Mouse (Mus musculus): ENCODE measurements around the gene Zfp704.

Zfp704 gene

DNA sequence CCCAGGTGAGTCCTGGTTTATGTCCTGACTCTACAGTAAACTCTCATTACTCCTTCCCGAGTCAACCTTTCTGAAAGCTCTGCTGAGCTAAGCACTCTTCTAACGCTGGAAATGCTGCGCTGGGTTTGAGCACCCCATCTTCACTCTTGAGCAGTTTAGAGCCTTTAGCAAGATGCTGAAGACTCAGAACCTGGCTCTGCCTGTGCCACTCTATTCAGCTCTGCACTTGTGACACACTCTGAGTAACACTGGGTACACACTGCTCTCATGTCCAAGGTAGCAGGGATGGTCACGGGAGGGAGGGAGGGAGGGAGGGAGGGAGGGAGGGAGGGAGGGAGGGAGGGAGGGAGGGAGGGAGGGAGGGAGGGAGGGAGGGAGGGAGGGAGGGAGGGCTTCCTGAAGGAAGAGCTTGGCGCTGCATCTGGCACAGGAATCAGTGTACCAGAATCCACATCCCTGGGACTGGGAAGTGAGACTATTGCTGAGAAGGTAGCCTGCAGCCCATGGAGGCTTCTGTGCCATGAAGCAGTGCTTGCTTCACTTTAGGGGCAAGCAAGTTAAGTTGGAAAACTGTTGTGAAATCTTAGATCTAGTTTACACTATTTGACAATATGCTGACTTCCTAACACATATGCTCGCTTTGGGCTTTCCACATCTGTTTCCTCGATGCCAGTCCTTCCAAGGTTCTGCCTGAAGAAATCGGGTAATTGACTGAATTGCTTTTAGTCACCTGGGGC is 93.6 kb downstream of the Zfp704 start:
- peak; percentile 45 for DNase-seq (ENCODE audit: low read depth)

DNA sequence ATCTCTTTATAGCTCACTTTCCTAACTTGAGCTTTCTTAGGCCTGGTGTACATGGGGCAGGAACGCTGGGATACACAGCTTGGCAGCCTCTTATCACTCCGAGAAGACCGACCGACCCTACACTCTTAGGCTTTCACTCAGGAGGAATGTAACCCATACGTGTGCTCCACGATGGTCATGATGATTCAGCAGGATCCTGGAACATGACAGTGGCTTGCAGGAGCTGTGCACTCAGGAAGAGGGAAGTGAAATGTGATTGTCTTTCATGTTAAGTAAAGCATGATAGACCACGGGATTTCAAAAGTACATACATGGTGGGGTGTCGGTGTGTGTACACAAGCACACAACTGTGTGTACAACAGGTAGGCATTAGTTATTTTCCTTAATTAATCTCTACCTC is 94.4 kb downstream of the Zfp704 start:
- peak; percentile 53 for DNase-seq (ENCODE audit: low read depth)

DNA sequence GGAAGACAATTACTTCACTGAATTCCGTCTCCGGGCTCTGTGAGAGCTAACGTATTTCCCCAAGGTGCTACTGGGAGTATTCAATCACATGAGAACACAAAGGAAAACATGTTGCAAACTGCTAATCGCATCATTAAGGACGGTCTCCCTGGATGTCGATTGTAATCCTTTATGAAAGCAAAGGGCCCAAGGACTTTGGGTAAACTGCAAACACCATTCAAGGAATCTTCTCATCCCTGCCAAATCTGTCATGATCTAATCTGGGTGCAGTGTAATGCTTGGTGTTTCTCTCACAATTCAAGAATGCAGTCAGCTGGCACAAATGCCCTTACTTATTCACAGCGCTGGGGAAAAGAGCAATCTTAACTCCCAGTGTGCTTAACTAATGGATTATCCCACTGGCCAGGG is 96.2 kb downstream of the Zfp704 start:
- no peak for DNase-seq (ENCODE audit: low read depth)

DNA sequence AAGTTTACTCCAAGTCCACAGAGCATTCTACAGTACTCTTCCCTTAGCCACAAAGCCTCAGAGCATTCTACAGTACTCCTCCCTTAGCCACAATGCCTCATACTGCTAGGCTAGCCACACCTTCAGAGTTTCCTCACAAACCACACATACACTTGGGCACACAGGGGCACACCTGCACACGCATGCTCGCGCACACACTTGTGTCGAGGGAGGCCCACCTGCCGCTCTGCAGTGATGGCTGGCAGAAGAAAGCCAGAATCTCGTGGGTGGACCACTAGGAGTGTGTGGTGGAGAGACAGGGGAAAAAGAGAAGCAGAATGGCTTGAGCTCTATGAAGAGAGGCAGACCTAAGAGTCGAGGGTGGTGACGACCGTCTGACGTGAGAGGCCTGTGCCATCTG is 97.7 kb downstream of the Zfp704 start:
- no peak for DNase-seq (ENCODE audit: low read depth)

DNA sequence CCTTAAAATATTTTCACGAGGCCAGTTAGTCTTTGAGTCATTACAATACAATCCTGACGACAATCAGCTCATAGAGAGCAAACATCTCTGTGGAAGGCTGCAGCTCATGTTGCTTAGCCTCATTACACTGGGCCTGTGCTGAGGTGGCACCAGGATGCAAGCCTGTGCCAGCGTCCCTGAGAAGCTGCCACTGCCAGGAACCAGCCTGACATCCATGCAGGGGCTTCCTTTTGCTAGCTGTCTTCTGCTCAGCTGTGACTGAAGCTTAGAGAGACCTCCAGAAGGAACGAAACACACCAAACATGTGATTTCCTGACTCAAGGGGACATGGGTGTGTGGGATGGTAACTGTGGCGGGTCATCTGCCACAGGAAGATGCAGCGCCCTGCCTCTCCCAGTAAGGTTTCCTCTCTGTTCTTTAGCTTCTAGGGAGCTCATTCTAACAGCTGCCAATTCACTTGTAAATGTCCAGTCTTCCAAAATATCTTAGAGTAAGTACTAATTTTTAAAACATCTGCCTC is 104.1 kb downstream of the Zfp704 start:
- peak; percentile 56 for DNase-seq (ENCODE audit: low read depth)

DNA sequence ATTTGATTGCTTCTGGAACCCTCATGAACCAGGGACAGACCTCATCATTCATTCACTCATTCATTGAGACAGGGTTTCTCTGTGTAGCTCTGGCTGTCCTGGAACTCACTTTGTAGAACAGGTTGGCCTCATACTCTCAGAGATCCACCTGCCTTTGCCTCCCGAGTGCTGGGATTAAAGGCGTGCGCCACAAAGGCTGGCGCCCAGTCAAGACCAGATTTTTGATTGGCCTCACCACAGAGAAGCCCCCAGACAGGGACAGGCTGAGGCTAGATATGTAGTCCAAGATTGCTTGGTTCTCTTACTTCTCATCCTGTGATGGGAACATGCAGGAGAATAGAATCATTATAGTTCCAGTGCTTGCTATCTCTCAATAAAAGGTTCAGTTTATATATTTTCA is 105.5 kb downstream of the Zfp704 start:
- DNase-seq (ENCODE audit: low read depth): no peak

DNA sequence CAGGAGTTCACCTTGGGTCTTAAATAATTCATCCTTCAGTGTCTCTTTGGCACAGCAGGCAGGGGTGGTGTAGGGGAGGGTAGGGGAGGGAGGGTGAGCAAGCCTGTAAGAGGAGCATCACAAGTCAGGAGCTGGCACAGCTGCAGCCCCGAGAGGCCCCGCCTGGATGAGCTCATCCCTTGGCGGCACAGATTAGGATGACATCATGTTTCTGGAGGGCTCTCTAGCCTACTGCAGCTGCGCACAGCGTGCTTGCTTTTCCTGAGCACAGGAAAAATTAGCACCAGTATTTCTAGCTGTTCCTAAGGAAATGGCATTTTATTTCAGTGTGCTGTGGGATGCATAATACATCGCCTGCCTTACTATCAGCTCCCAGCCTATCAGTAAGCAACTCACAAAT is 109.2 kb downstream of the Zfp704 start:
- DNase-seq (ENCODE audit: low read depth): peak; percentile 81

DNA sequence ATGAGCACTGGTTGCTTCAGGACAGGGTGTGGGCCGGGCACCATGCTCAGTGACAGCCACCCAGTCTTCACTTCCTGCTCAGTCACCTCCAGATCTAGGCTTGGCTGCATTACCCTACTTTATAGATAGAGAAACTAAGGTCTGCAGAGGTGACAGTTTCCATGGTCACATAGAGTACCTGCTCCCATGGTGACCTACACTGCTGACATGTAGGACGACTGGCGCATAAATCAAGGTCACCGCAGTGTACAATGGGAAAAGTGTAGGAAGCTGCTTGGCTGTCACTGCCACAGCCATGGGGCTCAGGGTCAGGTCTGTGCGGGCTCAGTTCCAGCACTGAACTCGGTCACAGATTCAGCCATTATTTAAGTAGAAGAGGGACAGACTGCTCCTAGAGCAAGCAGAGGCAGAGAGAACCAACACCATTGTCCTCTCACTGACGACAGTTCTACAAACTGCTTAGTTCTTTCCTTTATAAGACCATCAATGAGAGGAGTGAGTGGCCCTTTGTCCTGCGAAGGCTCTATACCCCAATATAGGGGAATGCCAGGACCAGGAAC is 109.8 kb downstream of the Zfp704 start:
- DNase-seq (ENCODE audit: low read depth): no peak

DNA sequence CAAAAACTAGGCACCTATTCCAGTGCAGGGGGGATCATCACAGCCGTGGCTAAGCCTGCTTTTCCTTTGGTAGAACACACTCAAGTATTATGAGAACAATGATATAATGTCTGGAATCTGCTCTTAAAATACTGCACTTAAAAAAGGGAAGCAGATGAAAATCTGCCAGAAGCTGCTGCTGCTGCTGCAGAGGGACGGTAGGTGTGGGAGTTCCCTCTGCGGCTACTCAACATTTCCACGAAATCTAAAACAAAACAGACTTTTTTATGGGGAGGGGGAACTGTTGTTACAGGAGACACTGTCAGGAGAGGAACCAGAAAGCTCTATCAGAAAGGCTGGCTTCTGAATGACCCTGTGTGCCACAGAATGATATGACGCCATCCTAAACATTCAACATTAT is 110.4 kb downstream of the Zfp704 start:
- DNase-seq (ENCODE audit: low read depth): peak; percentile 27

DNA sequence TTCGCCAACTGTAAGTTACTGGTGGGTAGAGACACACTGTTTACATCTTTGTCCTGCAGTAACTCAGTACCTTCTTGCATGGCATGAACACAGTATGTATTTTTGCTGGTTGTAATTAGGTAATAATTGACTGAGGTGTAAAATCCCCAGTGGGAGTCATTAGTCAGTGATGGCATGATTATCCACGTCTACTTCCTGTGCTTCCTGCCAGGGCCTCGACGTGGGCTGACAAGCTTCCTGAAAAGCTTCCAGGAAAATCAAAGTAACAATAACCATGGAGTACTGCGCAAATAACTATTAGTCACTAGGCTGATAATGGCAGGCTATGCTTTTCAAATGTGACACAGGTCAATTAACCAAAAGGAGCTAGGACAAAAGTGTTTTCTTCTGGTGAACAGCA is 112.6 kb downstream of the Zfp704 start:
- no peak for DNase-seq (ENCODE audit: low read depth)

DNA sequence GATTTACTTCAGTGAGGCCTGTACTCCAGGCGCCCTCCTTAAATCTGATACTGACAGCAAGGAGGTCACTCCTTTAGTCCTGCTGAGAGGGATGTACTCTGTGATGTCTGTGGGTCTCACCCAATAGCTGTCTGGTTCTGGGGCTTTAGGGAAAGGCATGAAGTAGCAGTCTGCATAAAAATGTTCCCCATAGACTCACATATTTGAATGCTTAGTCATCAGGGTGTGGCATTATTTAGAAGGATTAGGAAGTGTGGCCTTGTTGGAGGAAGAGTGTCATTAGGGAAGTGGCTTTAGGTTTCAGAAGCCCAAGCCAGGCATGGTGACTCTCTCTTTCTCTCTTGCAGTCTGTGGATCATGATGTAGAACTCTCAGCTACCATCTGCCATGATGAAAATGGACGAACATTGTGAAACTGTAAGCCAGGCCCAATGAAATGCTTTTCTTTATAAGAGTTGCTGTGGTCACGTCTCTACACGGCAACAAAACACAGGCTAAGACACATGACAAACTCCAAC is 118.1 kb downstream of the Zfp704 start:
- DNase-seq (ENCODE audit: low read depth): peak; percentile 48

DNA sequence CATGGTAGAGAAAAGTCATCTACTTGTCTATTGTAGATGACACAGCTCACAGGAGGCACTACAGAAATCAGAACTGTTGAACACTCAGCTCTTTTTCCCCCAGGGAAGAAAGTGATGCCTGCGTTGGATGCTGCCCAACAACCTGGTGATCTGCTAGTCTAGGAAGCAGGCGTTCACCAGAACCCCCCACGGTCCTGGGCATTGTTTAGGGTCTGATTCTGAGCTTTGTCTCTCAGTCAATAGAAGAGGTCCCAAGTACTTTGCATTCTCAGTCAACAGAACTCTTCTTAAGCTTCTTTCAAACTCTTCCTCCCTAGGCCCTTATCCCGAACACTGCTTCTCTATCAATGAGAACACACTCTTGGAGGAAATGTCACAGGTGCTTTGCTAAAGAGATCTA is 122.2 kb downstream of the Zfp704 start:
- DNase-seq (ENCODE audit: low read depth): no peak

DNA sequence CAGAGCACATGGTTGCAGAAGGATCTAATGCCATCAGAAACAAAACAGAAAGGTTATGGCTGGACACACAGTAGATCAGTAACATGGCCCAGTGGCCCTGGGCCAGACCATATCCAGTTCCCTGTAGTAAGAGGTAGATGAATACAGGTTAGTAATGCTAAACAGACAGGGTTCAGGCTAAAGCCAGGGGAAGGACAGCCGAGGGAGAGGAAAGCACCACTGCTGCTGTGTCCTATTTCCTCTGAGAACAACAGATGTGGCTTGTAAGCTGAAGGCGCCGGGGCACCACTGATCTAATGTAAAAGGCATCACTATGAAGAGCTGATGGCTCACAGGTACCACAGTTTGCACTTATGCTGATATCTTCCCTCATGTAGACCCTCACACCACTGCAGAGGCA is 124.4 kb downstream of the Zfp704 start:
- DNase-seq (ENCODE audit: low read depth): no peak

DNA sequence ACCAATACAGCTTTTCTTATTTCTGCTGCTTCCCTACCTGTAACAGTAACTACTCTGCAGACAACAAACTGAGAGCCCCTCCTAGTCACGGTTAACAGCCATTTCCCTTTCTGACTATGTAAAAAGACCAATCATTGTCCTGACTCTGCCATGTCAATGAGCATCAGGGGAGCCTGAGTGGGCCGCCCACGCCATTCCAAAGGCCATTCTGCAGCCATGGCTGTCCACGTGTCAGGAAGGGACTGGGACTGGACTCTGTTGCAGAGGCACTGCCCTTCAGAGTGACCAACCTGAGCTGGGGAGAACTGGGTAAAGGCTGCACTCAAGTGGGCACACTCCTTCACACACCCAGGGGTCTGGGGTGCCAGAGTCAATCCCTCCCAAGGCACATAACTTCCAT is 127.9 kb downstream of the Zfp704 start:
- no peak for DNase-seq (ENCODE audit: low read depth)

DNA sequence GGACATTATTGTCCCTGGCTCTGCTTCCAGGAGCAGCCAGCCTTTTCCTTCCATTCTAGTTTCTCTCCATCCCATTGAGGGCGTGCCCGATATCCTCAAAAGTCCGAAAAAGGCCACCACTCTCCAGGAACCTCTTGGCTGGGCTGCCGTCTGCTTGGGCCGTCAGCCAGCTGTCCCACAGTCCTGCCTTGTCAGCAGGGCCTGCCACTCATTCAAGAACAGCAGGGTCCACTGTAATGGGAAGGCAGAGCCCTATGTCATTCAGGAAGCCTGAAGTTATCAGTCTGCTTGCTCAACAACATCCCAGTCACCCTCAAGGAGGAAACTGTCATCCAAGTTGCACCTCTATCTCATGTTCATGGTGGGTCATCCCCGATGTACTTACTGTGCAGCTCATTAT is 128.5 kb downstream of the Zfp704 start:
- peak; percentile 58 for DNase-seq (ENCODE audit: low read depth)

DNA sequence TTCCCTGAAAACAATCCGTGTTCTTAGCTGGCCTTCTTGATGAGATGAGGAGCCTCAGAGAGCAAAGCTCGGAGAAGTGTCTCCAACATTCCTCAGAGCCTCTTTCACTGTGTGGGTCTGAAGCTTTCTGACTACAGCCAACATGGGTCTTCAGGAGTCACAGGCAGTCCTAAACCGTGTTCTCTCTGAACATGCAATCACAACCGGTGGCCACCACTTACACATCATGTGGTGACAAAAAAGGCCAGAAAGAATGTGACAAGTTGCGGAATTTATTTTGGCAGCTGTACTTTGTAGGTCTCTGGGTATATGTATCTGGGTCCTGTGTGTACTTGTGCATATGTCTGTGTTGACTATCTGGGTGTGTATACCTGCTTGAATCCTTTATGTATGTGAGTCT is 128.9 kb downstream of the Zfp704 start:
- DNase-seq (ENCODE audit: low read depth): no peak

DNA sequence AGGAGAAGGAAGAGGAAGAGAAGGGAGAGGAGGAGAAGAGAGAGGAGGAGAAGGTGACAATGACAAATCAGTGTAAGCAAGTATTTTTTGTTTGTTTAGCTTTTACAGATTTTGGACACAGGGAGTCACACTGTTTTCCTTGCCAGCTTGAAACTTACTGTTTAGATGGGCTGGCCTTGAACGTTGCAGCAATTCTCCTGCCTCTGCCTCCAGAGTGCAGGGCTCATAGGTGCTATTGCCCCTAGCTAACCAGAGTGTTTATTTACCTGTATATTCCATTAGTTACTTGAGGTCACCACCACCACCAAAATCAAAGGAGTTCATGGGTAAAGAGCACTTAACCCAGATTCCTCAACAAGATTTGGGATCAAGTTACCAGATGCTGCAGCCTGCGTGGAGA is 132.5 kb downstream of the Zfp704 start:
- DNase-seq (ENCODE audit: low read depth): no peak

DNA sequence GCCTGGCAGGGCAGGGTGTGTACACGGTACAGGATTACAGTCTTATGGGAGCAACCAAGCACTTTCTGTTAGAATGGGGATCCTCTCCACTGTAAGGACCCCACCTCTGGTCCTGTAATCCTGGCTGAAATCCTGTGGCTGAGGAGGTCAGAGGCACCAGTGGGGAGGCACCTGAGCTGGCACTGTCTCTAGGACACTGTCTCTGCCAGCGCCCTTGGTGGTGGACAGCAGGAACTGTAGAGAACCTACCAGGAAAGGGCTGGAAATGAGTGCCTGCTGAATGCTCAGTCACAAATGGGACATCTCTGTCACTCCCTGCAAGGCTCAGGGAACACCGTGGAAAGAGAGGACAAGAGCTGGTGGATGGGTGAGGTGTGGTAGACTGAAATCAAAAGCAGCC is 133.5 kb downstream of the Zfp704 start:
- no peak for DNase-seq (ENCODE audit: low read depth)

DNA sequence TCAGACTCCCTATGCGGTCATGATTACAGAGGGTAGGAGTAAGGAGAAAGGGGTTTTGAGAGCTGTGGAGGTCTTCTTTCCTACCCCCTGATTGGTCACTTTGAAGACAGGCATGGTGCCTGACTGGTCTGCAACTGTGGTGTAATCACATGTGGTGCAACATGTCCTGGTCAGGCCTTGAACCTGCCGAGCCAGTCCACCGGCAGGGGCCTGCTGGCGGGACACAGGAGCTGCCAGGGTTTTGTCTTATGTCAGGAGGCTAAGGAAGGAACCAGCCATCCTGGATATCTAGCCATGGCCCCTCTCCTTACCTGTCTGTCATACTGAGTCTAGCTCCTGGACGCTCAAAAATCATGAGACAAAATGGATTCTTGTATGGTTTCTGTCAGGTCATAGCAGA is 134.4 kb downstream of the Zfp704 start:
- no peak for DNase-seq (ENCODE audit: low read depth)

DNA sequence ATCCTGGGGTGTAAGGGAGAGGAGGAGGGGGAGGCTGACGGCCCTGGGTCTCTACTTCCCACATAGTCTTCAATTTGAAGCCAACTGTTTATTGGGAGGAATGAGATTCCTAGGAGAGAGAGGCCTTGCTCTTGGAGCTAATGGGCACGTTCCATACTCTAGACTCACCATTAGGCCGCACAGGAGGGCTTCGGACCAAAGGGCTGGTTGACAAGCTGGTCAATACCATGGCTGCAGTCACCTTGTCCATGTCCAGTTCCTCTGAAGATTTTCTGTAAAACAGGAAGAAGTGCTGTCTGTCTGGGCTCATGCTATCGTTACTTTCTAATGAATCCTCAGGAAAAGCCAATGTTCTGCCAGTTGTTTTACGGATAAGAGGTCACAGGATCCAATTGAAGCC is 135.6 kb downstream of the Zfp704 start:
- DNase-seq (ENCODE audit: low read depth): no peak

DNA sequence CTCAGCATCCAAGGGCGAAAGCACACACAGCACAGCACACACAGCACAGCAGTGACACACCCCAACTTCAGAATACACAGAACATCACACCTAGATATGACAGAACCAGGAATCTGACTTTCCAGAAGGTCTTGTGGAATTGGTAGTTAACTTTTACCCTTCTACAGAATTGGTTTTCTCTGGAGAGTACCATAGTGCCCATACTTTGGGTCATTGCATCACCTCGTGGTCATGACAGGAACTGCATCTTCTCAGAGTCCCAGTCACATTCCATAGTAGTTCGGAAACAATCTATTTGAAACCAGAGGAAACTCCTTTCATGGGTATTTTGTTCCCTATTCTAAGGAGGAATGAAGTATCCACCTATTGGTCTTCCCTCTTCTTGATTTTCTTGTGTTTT is 143.6 kb downstream of the Zfp704 start:
- DNase-seq (ENCODE audit: low read depth): peak; percentile 60

DNA sequence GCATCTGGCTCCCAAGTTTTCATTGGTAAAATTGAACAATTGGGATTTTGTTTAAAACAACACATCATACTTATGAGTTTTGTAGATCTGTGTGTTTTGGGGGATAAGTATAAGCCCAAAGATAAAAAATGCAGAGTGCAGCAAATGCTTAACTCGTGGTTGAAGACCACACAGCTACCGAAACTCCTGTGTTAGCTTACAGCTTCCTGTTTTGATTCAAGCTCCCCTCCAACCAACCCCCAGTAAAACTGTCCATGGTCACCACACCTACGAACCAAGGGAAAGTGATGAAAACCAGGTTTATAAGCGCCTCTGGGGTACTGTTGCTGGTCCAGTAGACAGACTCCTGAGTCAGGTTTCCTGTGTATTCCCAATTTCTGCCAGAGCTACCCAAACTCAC is 144.2 kb downstream of the Zfp704 start:
- no peak for DNase-seq (ENCODE audit: low read depth)

DNA sequence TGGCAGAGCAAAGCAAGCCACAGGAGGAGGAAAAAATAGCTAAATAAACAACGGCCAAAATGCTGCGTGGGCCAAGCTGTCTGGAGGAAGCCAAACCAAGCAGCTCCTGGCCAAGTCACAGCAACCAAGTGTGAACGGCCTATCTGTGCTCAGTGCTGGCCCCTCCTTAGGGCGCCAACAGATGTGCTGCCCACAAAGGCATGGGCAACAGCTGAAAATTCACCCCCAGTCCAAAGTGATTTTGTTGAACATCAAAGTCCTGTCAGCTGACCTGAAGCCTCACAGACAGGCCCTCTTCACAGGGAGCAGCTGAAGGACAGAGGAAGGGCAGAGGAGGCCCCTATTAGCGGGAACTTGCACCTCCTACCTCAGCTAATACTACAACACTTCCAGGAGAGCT is 148.2 kb downstream of the Zfp704 start:
- DNase-seq (ENCODE audit: low read depth): no peak

DNA sequence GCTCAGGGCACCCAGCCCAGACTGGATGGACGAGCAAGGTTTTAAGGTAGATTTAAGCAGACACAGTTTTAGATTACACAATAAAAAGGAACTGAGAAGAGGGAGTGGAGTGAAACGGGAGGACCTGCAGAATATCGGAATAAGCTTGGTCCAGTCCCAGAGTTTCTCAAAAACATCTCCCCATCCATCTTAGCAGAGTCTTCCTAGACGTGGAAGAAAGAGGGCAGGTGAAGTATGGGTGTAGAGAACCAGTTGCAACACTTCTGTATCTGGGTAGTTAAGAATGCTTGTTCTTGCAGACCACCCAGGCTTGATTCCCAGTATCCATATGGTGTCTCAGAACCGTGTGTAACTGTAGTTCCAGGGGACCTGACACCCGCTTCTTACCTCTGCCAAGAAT is 149.6 kb downstream of the Zfp704 start:
- no peak for DNase-seq (ENCODE audit: low read depth)

All from 416B (cell line).